Mouse (Mus musculus) megakaryocyte, embryonic 14.5 days (primary cell): ENCODE measurements around the gene Tef.

Experiments used
- FLI1 ChIP-seq: IDR thresholded peaks from 2 replicates; pipeline ENCODE4 v1.6.1; 2012; ENCODE audit warnings: low read length, inconsistent platforms, mixed read lengths
- GATA1 ChIP-seq: IDR thresholded peaks from 3 replicates; pipeline ENCODE4 v1.6.1; 2012; ENCODE audit warnings: mixed read lengths, low read length, inconsistent platforms, borderline replicate concordance

DNA sequence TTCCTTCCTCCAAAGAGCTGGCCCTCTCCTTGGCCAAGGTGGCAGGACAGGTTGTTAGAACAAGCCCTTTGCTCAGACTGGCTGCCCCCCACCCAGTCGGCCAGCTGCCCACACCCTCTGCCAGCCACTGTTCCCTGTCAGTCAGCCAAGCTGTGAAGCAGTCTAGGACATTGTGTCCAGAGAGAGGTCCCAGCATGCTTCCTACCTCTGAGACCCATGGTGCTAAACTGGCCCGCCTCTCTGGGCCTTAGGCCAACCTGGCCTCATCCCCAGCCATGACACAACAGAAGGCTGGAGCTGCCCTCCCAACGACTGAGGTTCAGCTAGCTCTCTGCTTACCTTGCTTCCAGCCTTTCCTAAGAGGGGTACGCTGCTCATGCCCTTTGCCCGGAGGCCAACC is 37.4 kb downstream of the Tef start:
- no peak for TF ChIP-seq GATA1
- TF ChIP-seq FLI1, result no peak
